Mouse (Mus musculus): ENCODE measurements around the gene Fkbp8.
A peak's percentile ranks its signal among the peaks of the same experiment; 100 is the strongest.

Gene Fkbp8

DNA sequence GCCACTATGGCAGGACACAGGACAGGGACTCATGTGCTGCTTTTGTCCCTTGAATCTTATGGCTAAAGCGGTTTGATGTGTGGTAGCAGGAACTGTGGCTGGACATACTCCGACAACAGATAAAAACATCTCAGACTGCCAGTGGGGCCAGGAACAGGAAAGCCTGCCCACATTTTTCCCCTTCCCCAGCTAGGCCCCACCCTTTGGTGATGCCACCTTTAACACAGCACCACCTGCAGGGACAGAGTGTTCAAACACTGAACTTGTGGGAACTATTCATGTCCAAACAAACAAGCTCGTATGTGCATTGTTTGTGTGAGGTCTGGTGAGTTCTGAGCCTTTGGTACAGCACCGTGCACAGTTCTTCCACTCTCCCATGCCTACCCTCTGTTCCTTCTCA, 30.8 kb downstream of the Fkbp8 start:
- DNase-seq (ENCODE audit: low spot score), result no peak

DNA sequence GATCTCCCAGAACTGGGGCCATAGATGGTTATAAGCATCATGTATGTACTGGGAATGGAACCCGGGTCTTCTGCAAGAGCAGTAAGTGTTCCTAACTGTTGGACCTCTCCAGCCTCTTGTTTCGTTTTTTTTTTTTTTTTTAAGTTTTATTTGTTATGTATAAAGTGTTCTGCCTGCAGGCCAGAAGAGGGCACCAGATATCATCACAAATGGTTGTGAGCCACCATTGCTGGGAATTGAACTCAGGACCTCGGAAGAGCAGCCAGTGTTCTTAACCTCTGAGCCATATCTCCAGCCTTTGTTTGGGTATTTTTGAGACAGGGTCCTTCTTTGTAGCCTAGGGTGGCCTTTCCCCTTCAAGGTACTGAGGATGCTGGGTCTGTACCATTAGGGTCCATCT, 31.5 kb downstream of the Fkbp8 start:
- DNase-seq (ENCODE audit: low spot score), result no peak

DNA sequence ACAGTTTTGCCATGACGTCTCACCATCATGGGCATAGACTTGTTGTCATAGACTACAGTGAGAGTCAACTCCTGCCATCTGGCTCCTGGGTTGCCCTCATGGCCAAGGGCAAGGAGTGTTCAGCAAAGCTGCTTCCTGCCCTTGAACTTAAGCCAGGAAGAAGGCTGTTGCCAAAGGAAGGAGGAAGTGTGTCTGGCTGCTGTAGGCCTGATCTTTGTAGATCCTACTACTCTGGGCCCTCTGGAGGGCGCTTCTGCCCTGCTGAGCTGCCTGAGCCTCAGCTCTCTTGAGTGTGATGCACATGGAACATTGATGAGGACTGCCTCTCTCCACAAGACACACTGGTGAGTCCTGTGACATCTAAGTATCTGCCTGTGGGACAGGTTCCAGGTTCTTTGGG, 32.6 kb downstream of the Fkbp8 start:
- peak; percentile 65 for DNase-seq (ENCODE audit: low spot score)

- no peak for DNase-seq (ENCODE audit: low spot score)
These were observed 33.0 kb downstream of the Fkbp8 start for GRCm38 (mm10) chr8:70560564-70560963.

- no peak for DNase-seq (ENCODE audit: low spot score)
These were observed 33.8 kb downstream of the Fkbp8 start for GRCm38 (mm10) chr8:70561357-70561756.

- no peak for DNase-seq (ENCODE audit: low spot score)
These were observed 34.4 kb downstream of the Fkbp8 start for GRCm38 (mm10) chr8:70561809-70562535.

GRCm38 (mm10) chr8:70562802-70563201, 35.3 kb downstream of the Fkbp8 start:
- DNase-seq (ENCODE audit: low spot score), result no peak

GRCm38 (mm10) chr8:70563763-70564387, 36.4 kb downstream of the Fkbp8 start:
- no peak for DNase-seq (ENCODE audit: low spot score)

- DNase-seq (ENCODE audit: low spot score), result no peak
These were observed 37.2 kb downstream of the Fkbp8 start for GRCm38 (mm10) chr8:70564696-70565235.

DNA sequence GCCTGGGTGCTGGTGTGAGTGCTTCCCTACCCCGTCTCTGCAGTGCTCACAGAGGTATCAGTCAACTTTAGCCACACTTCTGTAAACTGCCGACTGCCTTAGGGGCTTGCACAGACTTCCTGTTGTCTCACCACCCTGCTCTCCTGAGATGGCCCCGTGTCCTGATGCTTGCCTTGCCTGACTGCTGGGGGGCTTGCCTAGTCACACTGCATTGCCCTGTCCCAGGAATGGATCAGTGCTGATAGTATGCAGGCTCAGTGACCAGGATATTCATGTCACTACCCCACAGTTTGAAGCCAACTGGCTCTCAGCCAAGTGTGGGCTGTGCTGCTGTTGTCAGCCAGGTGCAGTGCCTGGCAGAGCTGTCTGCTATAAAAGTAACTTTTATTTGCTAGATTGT, 38.0 kb downstream of the Fkbp8 start:
- no peak for DNase-seq (ENCODE audit: low spot score)

GRCm38 (mm10) chr8:70570360-70570759, 42.8 kb downstream of the Fkbp8 start:
- no peak for DNase-seq (ENCODE audit: low spot score)

DNA sequence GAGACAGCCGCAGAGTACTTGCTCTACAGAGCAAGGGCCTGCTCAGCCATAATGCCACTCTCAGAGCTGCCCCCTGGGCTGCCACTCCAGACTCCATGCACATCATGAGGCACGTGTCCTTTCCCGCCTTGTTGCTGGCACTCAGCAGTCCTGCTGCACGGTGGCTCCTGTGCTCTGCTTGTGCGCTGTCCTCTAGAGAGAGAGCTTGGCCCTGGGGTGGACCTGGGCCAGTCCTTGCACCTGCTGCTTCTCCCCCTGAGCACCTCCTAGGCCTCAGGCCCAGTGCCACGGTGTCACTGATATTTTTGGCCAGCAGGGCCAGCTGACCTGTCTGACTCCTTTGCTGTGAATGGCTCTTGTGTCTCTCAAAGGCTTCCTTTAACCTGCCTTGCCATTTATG, 43.5 kb downstream of the Fkbp8 start:
- no peak for DNase-seq (ENCODE audit: low spot score)

GRCm38 (mm10) chr8:70574302-70574701, 46.8 kb downstream of the Fkbp8 start:
- no peak for DNase-seq (ENCODE audit: low spot score)

- no peak for DNase-seq (ENCODE audit: low spot score)
These were observed 47.4 kb downstream of the Fkbp8 start for GRCm38 (mm10) chr8:70574915-70575314.

- DNase-seq (ENCODE audit: low spot score), result no peak
These were observed 49.7 kb downstream of the Fkbp8 start for GRCm38 (mm10) chr8:70577207-70577606.

DNA sequence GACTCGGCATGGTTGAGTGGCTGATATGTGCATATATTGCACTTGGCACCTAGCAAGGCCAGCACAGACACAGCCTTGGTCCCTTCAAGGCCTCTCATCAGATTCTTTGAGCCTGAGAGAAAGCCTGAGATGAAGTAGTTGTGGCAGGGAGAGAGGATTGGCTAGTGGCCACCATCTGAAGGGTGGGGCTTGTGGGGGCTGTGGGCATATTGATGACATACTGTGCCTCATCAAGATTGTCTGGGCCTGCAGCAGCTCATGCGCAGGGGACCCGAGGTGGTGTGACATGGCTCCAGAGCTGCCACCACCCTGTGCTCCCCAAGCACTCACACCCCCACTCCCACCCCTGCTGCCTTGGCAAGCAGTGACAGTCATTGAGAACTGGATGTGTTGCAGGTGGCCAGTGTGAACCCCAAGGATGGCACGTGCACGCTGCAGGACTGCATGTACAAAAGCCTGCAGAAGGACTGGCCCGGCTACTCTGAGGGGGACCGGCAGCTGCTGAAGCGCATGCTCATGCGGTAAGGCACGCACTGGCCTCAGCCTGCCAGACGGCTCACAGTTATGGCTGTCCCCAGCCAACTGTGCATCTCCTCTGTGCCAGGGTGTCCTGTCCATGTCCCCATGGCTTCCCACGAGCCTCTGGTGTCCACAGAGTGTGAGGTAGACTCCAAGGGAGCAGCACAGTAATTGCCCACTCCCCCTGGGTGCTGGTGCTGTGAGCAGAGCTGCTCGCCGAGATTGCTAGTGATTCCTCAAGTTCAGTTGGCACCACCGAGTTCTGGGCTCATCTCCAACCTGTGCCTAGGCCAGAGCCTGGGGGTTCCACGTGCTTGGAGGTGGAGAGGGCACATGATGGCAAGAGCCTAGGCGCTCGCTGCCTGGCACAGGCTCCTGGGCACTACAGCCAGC, 56.2 kb downstream of the Fkbp8 start:
- no peak for DNase-seq (ENCODE audit: low spot score)

DNA sequence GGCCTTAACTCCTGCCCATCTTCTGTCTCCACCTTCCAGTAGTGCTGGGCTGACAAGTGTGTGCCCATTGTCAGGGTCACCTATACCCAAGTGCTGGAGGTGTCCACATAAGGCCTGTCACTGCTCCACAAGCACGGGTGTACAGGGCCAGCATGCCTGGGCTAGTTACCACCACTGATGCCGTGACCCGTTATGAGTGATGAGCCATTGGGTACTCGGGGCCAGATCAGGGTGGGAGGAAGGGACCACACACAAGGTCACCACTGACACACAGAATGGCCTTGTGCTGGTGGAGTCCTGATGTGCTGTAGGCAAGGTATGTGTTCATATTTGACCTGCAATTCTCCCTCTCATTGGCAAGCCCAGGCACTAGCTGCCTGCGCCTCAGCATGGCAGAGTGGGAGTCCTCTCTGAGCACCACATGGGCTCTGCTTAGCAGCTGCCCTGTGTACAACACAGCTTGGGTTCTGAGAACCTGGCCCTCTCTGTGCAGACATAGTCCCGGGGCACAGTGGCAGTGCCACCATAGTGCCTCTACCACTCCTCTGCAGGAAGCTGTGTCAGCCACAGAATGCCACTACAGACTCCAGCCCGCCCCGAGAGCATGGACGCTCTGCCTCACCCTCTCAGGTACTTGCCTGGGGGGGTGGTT, 57.2 kb downstream of the Fkbp8 start:
- DNase-seq (ENCODE audit: low spot score), result no peak
